Mouse (Mus musculus) liver, embryonic 16.5 days (tissue): ENCODE results near the gene Nol4l. TPM values are rescaled to one million over a fixed set of nuclear protein-coding genes. Genes with fewer than 3 reads are reported as not detected.
A peak's percentile ranks its signal among the peaks of the same experiment; 100 is the strongest.

ENCODE experiments used
- ATAC-seq: fragments of 200-750 bp; cut with Nextera tagmentation; 2 replicates; pipeline ENCODE4 v1.8.0; 2017; ENCODE audit warnings: low read depth, mild to moderate bottlenecking, moderate number of reproducible peaks, moderate library complexity
- H3K27ac ChIP-seq: fragments of 300-500 bp; sonication (generic); 2 replicates; pipeline ENCODE4 v1.5.1; 2014; ENCODE audit warnings: mild to moderate bottlenecking, low read length
- H3K27me3 ChIP-seq: fragments of 300-500 bp; sonication (generic); 2 replicates; pipeline ENCODE4 v1.6.1; 2014; ENCODE audit warnings: low read depth, low read length, mixed read lengths; ENCODE audit not compliant: control insufficient read depth, insufficient read depth
- H3K36me3 ChIP-seq: fragments of 300-500 bp; sonication (generic); 2 replicates; pipeline ENCODE4 v1.6.1; 2014; ENCODE audit warnings: mild to moderate bottlenecking; ENCODE audit not compliant: control insufficient read depth, insufficient read depth
- H3K4me1 ChIP-seq: fragments of 300-500 bp; sonication (generic); 2 replicates; pipeline ENCODE4 v1.6.1; 2014; ENCODE audit warnings: low read depth, low read length, mixed read lengths; ENCODE audit not compliant: control insufficient read depth
- H3K4me2 ChIP-seq: fragments of 300-500 bp; sonication (generic); 2 replicates; pipeline ENCODE4 v1.6.1; 2014; ENCODE audit warnings: low read depth, low read length, mixed read lengths
- H3K4me3 ChIP-seq: fragments of 300-500 bp; sonication (generic); 2 replicates; pipeline ENCODE4 v1.5.1; 2014; ENCODE audit warnings: low read depth, mild to moderate bottlenecking, low read length
- H3K9ac ChIP-seq: fragments of 300-500 bp; sonication (generic); 2 replicates; pipeline ENCODE4 v1.6.1; 2014; ENCODE audit warnings: low read depth, low read length
- H3K9me3 ChIP-seq: fragments of 300-500 bp; sonication (generic); replicated peaks from 2 replicates; pipeline ENCODE4 v1.6.1; 2016; ENCODE audit warnings: low read length; ENCODE audit not compliant: control insufficient read depth
- WGBS: fragments of 180-500 bp; shearing (Covaris S2); extraction: QIAGEN DNeasy Blood & Tissue Kit; methylation state at CpG from one replicate; pipeline ENCODE4 v1.1.7; 2014; ENCODE audit not compliant: insufficient replicate concordance; 5-methylcytosine and 5-hydroxymethylcytosine counted together
- polyA plus RNA-seq: library from polyadenylated mRNA; unstranded; fragments of >200 nt; fragmentation: Nextera tagmentation; extraction: Ambion mirVana; gene quantifications from 2 replicates; pipeline ENCODE4 v1.2.1, GENCODE M21; 2015

The Nol4l gene
- polyA plus RNA-seq, 1 experiment from 2014 or later = 4.3 TPM

DNA sequence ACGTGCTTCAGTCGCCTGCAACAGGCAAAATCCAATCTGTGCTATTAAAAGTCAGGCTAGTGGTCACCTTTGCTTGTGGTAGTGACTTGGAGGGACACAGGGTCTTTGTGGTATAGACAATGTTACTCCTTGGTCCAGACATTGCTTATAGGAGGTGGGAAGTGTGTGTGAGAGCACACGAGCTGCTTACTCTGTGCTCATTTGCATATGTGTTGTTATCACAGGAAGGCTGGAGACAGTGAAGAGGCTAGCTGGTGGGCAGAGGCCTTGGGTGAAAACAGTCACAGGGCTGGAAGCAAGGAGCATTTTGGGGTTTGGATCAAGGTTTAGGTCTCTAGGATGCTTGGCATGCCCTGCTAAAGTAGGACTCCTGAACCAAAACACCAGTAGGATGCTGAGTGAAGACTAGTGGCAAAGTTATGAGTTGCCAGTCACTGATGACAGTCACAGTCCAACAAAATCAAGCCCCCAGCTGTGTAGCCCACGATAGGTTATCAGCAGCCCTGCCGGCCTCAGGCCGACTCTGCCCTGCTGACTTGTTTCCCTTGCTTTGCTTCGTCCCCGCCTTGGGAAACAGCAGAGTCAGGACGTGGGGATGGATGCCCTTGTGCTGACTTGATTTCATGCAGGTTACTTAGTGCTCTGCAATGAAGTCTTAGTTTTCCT lies 74.8 kb downstream of the Nol4l start:
- Histone ChIP-seq H3K4me1 (peaks cover 38% of the 10 kb centered on the region), H3K36me3 (no peaks in the 10 kb centered on the region), H3K4me2 (peak overlapping the region; percentile 19), H3K27ac (peak overlapping the region; percentile 83), H3K9me3 (no peaks in the 10 kb centered on the region), H3K27me3 (no peaks in the 10 kb centered on the region), H3K4me3 (no peak overlapping the region), H3K9ac (peak overlapping the region; percentile 40)
- peak; percentile 80 for ATAC-seq
- WGBS = 28% methylated on average over 9 of the region's 9 CpGs

DNA sequence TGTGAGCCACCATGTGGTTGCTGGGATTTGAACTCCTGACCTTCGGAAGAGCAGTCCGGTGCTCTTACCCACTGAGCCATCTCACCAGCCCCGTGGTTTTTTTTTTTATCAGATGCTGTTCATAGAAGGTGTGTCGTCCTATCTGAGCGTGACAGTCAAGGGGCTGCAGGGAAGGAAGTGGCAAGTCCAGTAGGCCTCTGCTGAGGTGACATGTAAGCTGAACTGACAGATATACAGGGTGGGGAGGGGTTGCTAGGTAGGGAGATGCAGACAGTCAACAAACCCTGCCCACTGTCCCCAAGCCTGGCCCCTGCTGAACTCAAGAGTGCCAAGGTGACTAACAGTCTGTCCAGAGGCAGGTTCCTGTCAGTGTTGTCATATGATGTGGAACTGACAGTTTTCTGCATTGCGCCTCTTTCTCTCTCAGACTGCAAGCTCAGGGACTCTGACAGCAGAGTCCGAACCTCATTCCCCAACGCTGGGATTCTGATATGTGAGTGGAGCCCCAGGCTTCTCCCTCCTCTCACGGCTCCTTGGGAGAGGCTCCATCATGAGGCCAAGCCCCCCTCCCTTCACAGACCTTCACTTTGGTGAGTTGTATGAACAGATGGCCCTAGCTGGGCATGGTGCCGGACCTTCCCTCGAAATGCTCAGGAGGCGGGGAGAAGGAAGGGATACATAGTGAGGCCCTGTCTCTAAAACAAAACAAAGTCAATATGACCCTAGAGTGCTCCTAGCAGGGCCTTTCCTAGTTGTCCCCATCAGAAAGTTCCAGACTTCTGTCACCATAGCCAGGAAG lies 75.6 kb downstream of the Nol4l start:
- peak overlapping the region; percentile 83 for H3K27ac ChIP-seq
- peak overlapping the region; percentile 40 for H3K9ac ChIP-seq
- H3K4me2 ChIP-seq = peak overlapping the region; percentile 19

DNA sequence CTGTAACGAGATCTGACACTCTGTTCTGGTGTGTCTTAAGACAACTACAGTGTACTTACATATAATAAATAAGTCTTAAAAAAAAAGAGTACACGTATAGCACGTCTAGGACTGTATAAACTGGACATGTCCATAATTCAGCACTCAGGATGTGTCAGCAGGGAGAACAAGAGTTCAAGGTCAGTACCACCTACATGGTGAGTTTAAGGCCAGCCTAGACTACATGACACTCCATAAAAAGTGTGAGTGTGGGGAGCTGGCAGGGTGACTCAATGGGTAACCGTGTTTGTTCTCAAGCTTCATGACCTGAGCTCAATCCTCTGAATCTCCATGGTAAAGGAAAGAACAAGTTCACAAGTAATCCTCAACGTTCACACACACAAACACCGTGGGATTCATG lies 81.3 kb downstream of the Nol4l start:
- no peaks in the 10 kb centered on the region for H3K36me3 ChIP-seq
- H3K4me3 ChIP-seq = no peak overlapping the region
- 74% methylated on average over 6 of the region's 6 CpGs for WGBS
- H3K9ac ChIP-seq = no peak overlapping the region
- H3K4me2 ChIP-seq = no peak overlapping the region
- ATAC-seq = no peak
- no peak overlapping the region for H3K27ac ChIP-seq
- peaks cover 33% of the 10 kb centered on the region for H3K4me1 ChIP-seq
- H3K9me3 ChIP-seq = no peaks in the 10 kb centered on the region
- peaks cover 23% of the 10 kb centered on the region for H3K27me3 ChIP-seq

More for the DNA sequence above, 75.6 kb downstream of the Nol4l start:
- Histone ChIP-seq H3K4me1 (peaks cover 38% of the 10 kb centered on the region), H3K27me3 (no peaks in the 10 kb centered on the region), H3K9me3 (no peaks in the 10 kb centered on the region), H3K36me3 (no peaks in the 10 kb centered on the region), H3K4me3 (no peak overlapping the region)
- ATAC-seq = peak; percentile 91
- 46% methylated on average over 12 of the region's 12 CpGs for WGBS

DNA sequence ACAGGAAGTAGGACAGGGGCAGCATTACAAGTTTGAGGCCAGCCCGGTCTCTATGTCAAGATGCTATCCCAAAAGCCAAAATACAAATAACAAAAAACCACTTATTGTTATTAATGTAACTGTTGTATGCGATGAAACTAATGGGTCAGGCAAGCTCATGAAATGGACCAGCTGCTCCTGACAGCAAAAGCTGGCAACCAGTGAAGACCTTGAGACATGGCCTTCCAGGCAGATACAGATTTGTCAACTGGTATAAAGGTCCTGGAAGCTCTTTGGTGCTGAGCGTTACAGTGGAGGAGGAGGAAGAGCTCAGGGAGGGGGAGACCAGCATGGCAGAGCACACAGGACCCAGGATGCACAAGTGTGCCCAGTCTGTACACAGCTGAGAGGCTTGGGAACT lies 82.1 kb downstream of the Nol4l start:
- Histone ChIP-seq H3K4me1 (peaks cover 31% of the 10 kb centered on the region), H3K9ac (no peak overlapping the region), H3K9me3 (no peaks in the 10 kb centered on the region), H3K27ac (no peak overlapping the region), H3K4me2 (no peak overlapping the region), H3K36me3 (no peaks in the 10 kb centered on the region), H3K27me3 (peaks cover 28% of the 10 kb centered on the region), H3K4me3 (no peak overlapping the region)
- WGBS = 81% methylated on average over 3 of the region's 3 CpGs
- ATAC-seq = no peak

GRCm38 (mm10) chr2:153446476-153446875 lies 83.3 kb downstream of the Nol4l start:
- H3K4me1 ChIP-seq = peaks cover 38% of the 10 kb centered on the region
- no peaks in the 10 kb centered on the region for H3K9me3 ChIP-seq
- no peak overlapping the region for H3K27ac ChIP-seq
- no peak overlapping the region for H3K4me3 ChIP-seq
- no peak overlapping the region for H3K9ac ChIP-seq
- peaks cover 28% of the 10 kb centered on the region for H3K27me3 ChIP-seq
- H3K4me2 ChIP-seq = no peak overlapping the region
- WGBS = 24% methylated on average over 4 of the region's 4 CpGs
- no peak for ATAC-seq
- no peaks in the 10 kb centered on the region for H3K36me3 ChIP-seq

GRCm38 (mm10) chr2:153446017-153446408 lies 83.8 kb downstream of the Nol4l start:
- peaks cover 38% of the 10 kb centered on the region for H3K4me1 ChIP-seq
- H3K9me3 ChIP-seq = no peaks in the 10 kb centered on the region
- no peaks in the 10 kb centered on the region for H3K36me3 ChIP-seq
- ATAC-seq = no peak
- no peak overlapping the region for H3K27ac ChIP-seq
- peak overlapping the region; percentile 94 for H3K4me2 ChIP-seq
- 1% methylated on average over 8 of the region's 8 CpGs for WGBS
- H3K9ac ChIP-seq = 0 out of 2 replicates have a peak overlapping the region, but pooled peaks have one; percentile 54
- H3K4me3 ChIP-seq = peak overlapping the region; percentile 75
- peaks cover 28% of the 10 kb centered on the region for H3K27me3 ChIP-seq

DNA sequence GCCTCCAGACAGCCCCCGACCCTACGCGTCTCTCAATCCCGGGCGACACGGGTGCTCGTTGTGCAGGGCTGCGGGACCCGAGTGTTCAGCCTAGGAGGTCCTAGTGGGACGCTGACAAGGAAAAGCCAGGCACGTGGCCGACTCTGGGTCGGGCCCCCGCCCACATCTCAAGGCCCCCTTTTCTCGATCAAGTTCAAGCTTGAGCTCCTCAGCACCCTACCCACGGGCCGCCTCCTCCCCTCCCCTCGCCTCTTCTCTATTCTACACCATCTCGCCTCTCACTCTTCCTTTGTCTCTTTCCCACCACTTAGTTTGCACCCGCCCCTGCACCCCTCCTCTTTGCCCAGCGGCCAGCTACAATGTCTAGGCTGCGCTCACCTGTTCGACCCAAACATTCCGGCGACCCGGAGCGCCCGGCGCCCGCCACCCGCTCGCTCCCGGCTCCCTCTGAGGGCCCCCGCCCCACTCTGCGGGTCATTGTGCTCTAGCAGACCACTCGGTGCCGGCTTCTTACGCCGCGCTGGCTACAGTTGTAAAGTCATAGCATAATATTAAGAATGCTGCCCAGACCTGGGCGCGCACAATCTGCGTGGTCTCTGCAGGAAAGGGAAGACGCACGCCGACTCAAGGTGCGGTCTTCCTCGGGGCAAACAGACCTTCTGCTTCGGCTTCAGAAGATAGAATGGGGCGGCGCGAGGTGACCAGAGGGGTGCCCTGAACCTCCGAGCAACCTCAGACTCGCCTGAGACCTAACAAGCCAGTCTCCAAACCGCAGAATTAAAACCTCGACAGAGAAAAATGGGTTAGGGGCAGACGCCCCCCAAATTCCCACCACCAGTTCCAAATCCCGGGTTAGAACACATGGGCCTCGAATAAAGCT lies 84.4 kb downstream of the Nol4l start:
- peaks cover 28% of the 10 kb centered on the region for H3K27me3 ChIP-seq
- peak overlapping the region; percentile 60 for H3K27ac ChIP-seq
- peak overlapping the region; percentile 75 for H3K4me3 ChIP-seq
- peaks cover 43% of the 10 kb centered on the region for H3K4me1 ChIP-seq
- WGBS = under 1% methylated on average over 59 of the region's 59 CpGs
- peak; percentile 9; the same call in 1 of the 2 replicates for ATAC-seq
- no peaks in the 10 kb centered on the region for H3K9me3 ChIP-seq
- peak overlapping the region; percentile 94 for H3K4me2 ChIP-seq
- peak overlapping the region; percentile 54 for H3K9ac ChIP-seq
- H3K36me3 ChIP-seq = no peaks in the 10 kb centered on the region

- H3K4me3 ChIP-seq = peak overlapping the region; percentile 75
- H3K36me3 ChIP-seq = no peaks in the 10 kb centered on the region
- ATAC-seq = peak; percentile 70
- H3K27ac ChIP-seq = peak overlapping the region; percentile 86
- H3K4me1 ChIP-seq = peaks cover 45% of the 10 kb centered on the region
- WGBS = 1% methylated on average over 28 of the region's 64 CpGs
- peak overlapping the region; percentile 94 for H3K4me2 ChIP-seq
- peaks cover 28% of the 10 kb centered on the region for H3K27me3 ChIP-seq
- peak overlapping the region; percentile 72 for H3K9ac ChIP-seq
- H3K9me3 ChIP-seq = no peaks in the 10 kb centered on the region
Observed at GRCm38 (mm10) chr2:153444254-153445136, 85.3 kb downstream of the Nol4l start.
